Mouse (Mus musculus) small intestine, adult 2 months (tissue): ENCODE measurements around the gene Alox5ap.

ENCODE experiments used
- CTCF ChIP-seq: fragments of 200-500 bp; IDR thresholded peaks from 2 replicates; pipeline ENCODE4 v1.5.1; 2012; ENCODE audit warnings: low read depth, mild to moderate bottlenecking, control low read depth, inconsistent platforms, low read length, moderate library complexity, mixed read lengths; ENCODE audit not compliant: insufficient replicate concordance, insufficient read length; ENCODE audit errors: extremely low read depth
- POLR2A ChIP-seq: fragments of 200-500 bp; IDR thresholded peaks from 2 replicates; pipeline ENCODE4 v1.6.1; 2012; ENCODE audit warnings: low read depth, mild to moderate bottlenecking, control low read depth, inconsistent platforms, low read length, moderate library complexity

- TF ChIP-seq POLR2A (no peak), CTCF (no peak)
Observed at GRCm38 (mm10) chr5:149330601-149331000, 66.0 kb downstream of the Alox5ap start.
